Comparison of ENCODE assay signal across 8 mouse cellular contexts in the genomic region with DNA sequence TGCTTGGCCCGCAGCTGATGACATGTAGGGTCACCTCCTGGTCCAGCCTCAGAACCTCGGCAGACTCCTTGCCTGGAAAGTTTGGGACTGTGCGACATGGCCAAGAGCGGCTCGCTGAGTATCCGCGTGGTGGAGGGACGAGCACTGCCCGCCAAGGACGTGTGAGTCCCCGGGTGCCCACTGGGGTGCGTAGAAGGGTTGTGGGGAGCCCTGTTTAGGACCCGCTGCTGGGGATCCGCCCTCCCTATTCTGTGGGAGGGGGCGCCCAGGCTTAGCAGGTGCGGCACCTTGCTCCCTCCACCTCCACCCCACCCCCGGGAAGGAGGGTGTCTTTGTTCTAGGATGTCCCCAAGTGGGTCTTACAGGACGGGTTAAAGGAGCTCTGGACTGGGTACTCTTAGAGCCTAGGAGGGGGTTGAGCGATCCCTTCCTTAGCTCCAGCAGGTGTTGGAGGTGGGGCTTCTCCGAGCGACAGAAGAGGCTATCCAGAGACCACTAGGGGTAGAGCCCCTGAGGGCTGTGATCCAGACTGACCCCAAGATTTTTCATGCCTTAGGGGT. TPM values are rescaled to one million over a fixed set of nuclear protein-coding genes. Genes with fewer than 3 reads are reported as not detected.
DNase-seq lines count a peak whose midpoint lies in the region; ATAC-seq lines count a peak whose summit lies in the region.

No protein-coding gene starts in this region.

- WGBS in forebrain, embryonic 12.5 days = 4% methylated on average over 21 of the region's 21 CpGs
- 5% methylated on average over 21 of the region's 21 CpGs for WGBS in liver, embryonic 13.5 days (ENCODE audit: insufficient replicate concordance)

- no peaks in the 10 kb centered on the region for H3K36me3 ChIP-seq in forebrain, embryonic 12.5 days (replicated peaks)
- no peaks in the 10 kb centered on the region for H3K36me3 ChIP-seq in liver, embryonic 13.5 days

- H3K27ac ChIP-seq in forebrain, embryonic 12.5 days = no peak overlapping the region
- no peak overlapping the region for H3K27ac ChIP-seq in liver, embryonic 13.5 days

- H3K4me1 ChIP-seq in forebrain, embryonic 12.5 days = peaks cover 14% of the 10 kb centered on the region
- peaks cover 32% of the 10 kb centered on the region for H3K4me1 ChIP-seq in liver, embryonic 13.5 days (replicated peaks)

- peaks cover 74% of the 10 kb centered on the region for H3K27me3 ChIP-seq in forebrain, embryonic 12.5 days
- H3K27me3 ChIP-seq in liver, embryonic 13.5 days = peaks cover 63% of the 10 kb centered on the region

- H3K4me2 ChIP-seq in forebrain, embryonic 12.5 days = peak overlapping the region; percentile 48
- H3K4me2 ChIP-seq in liver, embryonic 13.5 days = peak overlapping the region; percentile 65

- ATAC-seq in forebrain, embryonic 12.5 days (ENCODE audit: low FRiP score) = no peak
- ATAC-seq in liver, embryonic 13.5 days (ENCODE audit: low read depth) = 0 out of 2 replicates have a peak, but pooled peaks have one; percentile 32
- no peak for ATAC-seq in megakaryocyte progenitor cell, adult 5-6 weeks (replicated peaks; ENCODE audit: poor library complexity)

- no peaks in the 10 kb centered on the region for H3K9me3 ChIP-seq in forebrain, embryonic 12.5 days
- H3K9me3 ChIP-seq in liver, embryonic 13.5 days (replicated peaks) = no peaks in the 10 kb centered on the region

- DNase-seq in layer of hippocampus, postnatal 10 days (ENCODE audit: low spot score in 2 of 2) = peak; percentile 62 to 64
- no peak for DNase-seq in layer of hippocampus, postnatal 14 days (ENCODE audit: low spot score in 2 of 2)
- DNase-seq in brain, adult 2 months (ENCODE audit: low read depth, low spot score) = peak; percentile 42
- DNase-seq in liver, embryonic 13.5 days = peak; percentile 18
- DNase-seq in testis, postnatal 10 days (ENCODE audit: low spot score) = peak; percentile 67
- no peak for DNase-seq in ovary, postnatal 14 days (ENCODE audit: low spot score)

- H3K4me3 ChIP-seq in forebrain, embryonic 12.5 days (replicated peaks) = peak overlapping the region; percentile 22
- peak overlapping the region; percentile 40 for H3K4me3 ChIP-seq in liver, embryonic 13.5 days (replicated peaks)

- no peak overlapping the region for H3K9ac ChIP-seq in forebrain, embryonic 12.5 days
- no peak overlapping the region for H3K9ac ChIP-seq in liver, embryonic 13.5 days

RNA-seq across cellular contexts. Expression of a gene that starts 0.8 kb away (rescaled TPM):
- total RNA-seq in layer of hippocampus, postnatal 10 days (2021) = 100 to 1,000 TPM in 1 of 2 experiments, 10 to 100 TPM in 1; 77.2 to 112 TPM
- 10 to 100 TPM; 82.3 to 92.4 TPM for total RNA-seq in layer of hippocampus, postnatal 14 days (2021)
- polyA plus RNA-seq in forebrain, embryonic 12.5 days (2016; fragmentation: Nextera tagmentation; extraction: Ambion mirVana) = 0.17 and 0.20 TPM in 2 replicates
- polyA plus RNA-seq in liver, embryonic 13.5 days (2015; fragmentation: Nextera tagmentation; extraction: Ambion mirVana) = 0.18 and 0.22 TPM in 2 replicates
- total RNA-seq in megakaryocyte progenitor cell, adult 5-6 weeks (2015) = 0.10 and 0.67 TPM in 2 replicates
- 0.12 and 2.0 TPM in 2 replicates for total RNA-seq in megakaryocyte progenitor cell, adult 5-6 weeks (2017)

RNA-seq across cellular contexts. Expression of a gene that starts 15.4 kb away (rescaled TPM):
- total RNA-seq in layer of hippocampus, postnatal 10 days (2021) = under 1 TPM; 0.76 to 0.80 TPM
- 1 to 10 TPM in 1 of 2 experiments, not detected in 1; 1.8 TPM for total RNA-seq in layer of hippocampus, postnatal 14 days (2021)
- 0.28 TPM in 1 of 2 replicates, not detected in the other for polyA plus RNA-seq in forebrain, embryonic 12.5 days (2016; fragmentation: Nextera tagmentation; extraction: Ambion mirVana)
- polyA plus RNA-seq in liver, embryonic 13.5 days (2015; fragmentation: Nextera tagmentation; extraction: Ambion mirVana) = not detected in 2 replicates
- total RNA-seq in megakaryocyte progenitor cell, adult 5-6 weeks (2015) = not detected in 2 replicates
- total RNA-seq in megakaryocyte progenitor cell, adult 5-6 weeks (2017) = not detected in 2 replicates

RNA-seq across cellular contexts. Expression of a gene that starts 36.9 kb away (rescaled TPM):
- total RNA-seq in layer of hippocampus, postnatal 10 days (2021) = 10 to 100 TPM; 45.0 to 45.1 TPM
- total RNA-seq in layer of hippocampus, postnatal 14 days (2021) = 10 to 100 TPM; 41.7 to 44.4 TPM
- polyA plus RNA-seq in forebrain, embryonic 12.5 days (2016; fragmentation: Nextera tagmentation; extraction: Ambion mirVana) = 50.7 and 52.6 TPM in 2 replicates
- polyA plus RNA-seq in liver, embryonic 13.5 days (2015; fragmentation: Nextera tagmentation; extraction: Ambion mirVana) = 22.9 and 26.0 TPM in 2 replicates
- 11.8 and 13.3 TPM in 2 replicates for total RNA-seq in megakaryocyte progenitor cell, adult 5-6 weeks (2015)
- total RNA-seq in megakaryocyte progenitor cell, adult 5-6 weeks (2017) = 34.9 and 35.8 TPM in 2 replicates

RNA-seq across cellular contexts. Expression of a gene that starts 37.1 kb away (rescaled TPM):
- total RNA-seq in layer of hippocampus, postnatal 10 days (2021) = 10 to 100 TPM; 24.1 to 27.3 TPM
- total RNA-seq in layer of hippocampus, postnatal 14 days (2021) = 10 to 100 TPM; 24.8 to 26.8 TPM
- 13.6 and 16.6 TPM in 2 replicates for polyA plus RNA-seq in forebrain, embryonic 12.5 days (2016; fragmentation: Nextera tagmentation; extraction: Ambion mirVana)
- polyA plus RNA-seq in liver, embryonic 13.5 days (2015; fragmentation: Nextera tagmentation; extraction: Ambion mirVana) = 5.7 and 6.5 TPM in 2 replicates
- total RNA-seq in megakaryocyte progenitor cell, adult 5-6 weeks (2015) = 2.0 and 2.3 TPM in 2 replicates
- 4.7 and 5.8 TPM in 2 replicates for total RNA-seq in megakaryocyte progenitor cell, adult 5-6 weeks (2017)

Comparison
In these comparisons a context has a peak if more than half of its experiments do, and no peak if none do; other contexts are left out.
1. DNase-seq: peak in layer of hippocampus, postnatal 10 days (2 of 2), brain, adult 2 months (single experiment), liver, embryonic 13.5 days (single experiment) and testis, postnatal 10 days (single experiment); none in layer of hippocampus, postnatal 14 days (0 of 2) and ovary, postnatal 14 days (single experiment).
2. RNA of a gene that starts 0.8 kb away (total RNA-seq): 77.2 to 112 TPM in layer of hippocampus, postnatal 10 days and 82.3 to 92.4 TPM in layer of hippocampus, postnatal 14 days; 0.10 to 2.0 TPM in megakaryocyte progenitor cell, adult 5-6 weeks; every median in the first group is over 10 times any median in the second.